Mouse (Mus musculus) kidney, postnatal 14 days (tissue): ENCODE data around the gene Pgk2.
"Not testable (repeated sequence)": the region's sequence is repeated elsewhere in the genome, so short reads cannot be mapped to it uniquely, and the experiment has no call there.

ENCODE experiments used
- DNase-seq: peaks from one replicate; pipeline ENCODE4 v3.0.0; 2022; ENCODE audit warnings: mixed read lengths

The Pgk2 gene

DNA sequence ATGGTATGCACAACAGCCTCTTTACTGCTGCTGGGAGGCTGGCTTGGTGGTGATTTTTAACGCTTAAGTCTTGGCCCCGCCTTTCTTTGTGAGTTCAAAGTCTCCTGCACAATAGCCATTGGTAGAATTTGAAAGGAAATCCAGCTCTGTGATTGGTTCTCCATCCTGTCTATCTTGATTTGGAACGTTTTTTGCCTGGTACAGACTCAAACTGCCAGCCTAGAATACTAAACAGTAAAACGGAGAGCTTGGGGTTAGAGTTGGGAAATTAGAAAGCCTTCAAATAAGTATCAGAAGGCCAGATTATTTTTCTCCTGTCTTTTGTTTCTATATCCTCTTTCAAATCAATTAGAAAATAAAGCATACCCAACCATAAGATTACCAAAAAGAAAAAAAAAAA is at the start of gene Pgk2:
Pgk2 (minus strand) TSS at position 101 of the 400 bp plus-strand sequence.
- no peak for DNase-seq

GRCm38 (mm10) chr17:40252487-40252886 is 44.0 kb upstream of the Pgk2 start:
- DNase-seq, result no peak

DNA sequence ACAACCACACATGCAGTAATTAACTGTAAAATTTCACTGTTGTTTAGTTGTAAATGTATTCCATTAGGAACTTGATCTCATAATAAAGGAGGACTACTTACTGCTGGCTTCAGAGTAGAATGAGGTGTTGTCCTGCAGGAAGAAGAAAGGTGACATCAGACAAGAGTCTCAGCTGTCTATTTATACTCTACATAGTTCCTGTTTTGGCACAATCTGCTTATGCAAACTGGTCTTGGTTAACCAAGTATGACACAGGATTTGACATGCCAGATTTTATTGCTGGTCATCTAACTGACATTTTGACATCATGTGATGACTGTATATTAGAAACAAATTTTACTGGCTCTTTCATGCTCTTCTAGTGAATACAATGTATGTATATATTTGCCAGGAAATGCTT is 33.7 kb upstream of the Pgk2 start, which contains the start of gene Crisp3:
Crisp3 (minus strand) TSS at position 154 of the 400 bp plus-strand sequence.
- DNase-seq, result no peak

DNA sequence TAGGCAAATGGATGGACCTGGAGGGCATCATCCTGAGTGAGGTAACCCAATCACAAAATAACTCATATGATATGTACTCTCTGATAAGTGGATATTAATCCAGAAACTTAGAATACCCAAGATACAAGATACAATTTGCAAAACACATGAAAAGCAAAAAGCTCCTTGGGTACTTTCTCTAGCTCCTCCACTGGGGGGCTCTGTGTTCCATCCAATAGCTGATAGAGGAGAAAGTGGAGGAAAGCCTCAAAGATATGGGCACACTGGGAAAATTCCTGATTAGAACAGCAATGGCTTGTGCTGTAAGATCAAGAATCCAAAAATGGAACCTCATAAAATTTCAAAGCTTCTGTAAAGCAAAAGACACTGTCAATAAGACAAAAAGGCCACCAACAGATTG is 6.6 kb downstream of the Pgk2 start:
- DNase-seq, result not testable (repeated sequence)

- DNase-seq, result not testable (repeated sequence)
Measured at GRCm38 (mm10) chr17:40190192-40190591, 18.2 kb downstream of the Pgk2 start.

DNA sequence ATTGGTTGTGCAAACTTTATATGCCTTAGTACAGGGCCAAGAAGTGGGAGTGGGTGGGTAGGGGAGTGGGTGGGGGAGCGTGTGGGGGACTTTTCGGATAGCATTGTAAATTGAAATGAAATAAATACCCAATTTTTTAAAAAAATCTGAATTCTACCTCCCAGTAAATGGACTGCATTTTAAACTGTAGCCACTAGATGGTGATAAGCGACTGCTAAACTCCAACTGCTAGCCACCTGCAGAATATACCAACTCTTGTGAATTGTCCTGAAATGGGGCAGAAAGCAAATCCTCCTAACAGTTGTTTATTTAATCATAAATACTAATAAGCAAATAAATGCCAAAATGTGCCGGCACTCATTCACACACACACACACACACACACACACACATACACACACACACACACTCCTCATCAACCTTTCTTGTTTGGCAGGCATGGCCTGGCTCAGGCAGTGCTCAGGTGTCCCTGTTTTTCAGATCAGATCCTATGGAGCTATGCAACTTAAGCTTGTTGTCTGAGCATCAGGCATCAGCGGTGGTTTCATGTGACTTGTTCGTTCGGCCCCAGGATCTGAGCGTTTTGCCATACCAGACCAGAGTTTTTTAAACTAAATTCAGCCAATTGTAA is 50.6 kb downstream of the Pgk2 start:
- not testable (repeated sequence) for DNase-seq
